Mouse (Mus musculus): ENCODE results near the gene Ntng1. TPM values are rescaled to one million over a fixed set of nuclear protein-coding genes. Genes with fewer than 3 reads are reported as not detected.

Gene Ntng1
- polyA plus RNA-seq (2014; fragmentation: Illumina TruSeq; extraction: RNeasy Lipid Tissue Mini Kit (QIAGEN cat#74804)), result 7.3 TPM

GRCm38 (mm10) chr3:110143206-110144061 lies at the start of gene Ntng1:
Ntng1 (minus strand) TSS chr3:110144011.

Other genes starting within 250 kb of the Ntng1 start
- gene Prmt6, start 107.0 kb upstream of the Ntng1 start, polyA plus RNA-seq (2014; fragmentation: Illumina TruSeq; extraction: RNeasy Lipid Tissue Mini Kit (QIAGEN cat#74804)), result 26.9 TPM

Measured in ovary, adult 10 weeks (tissue).